Mouse (Mus musculus): Measurements from ENCODE around the gene Rasal2. TPM values are rescaled to one million over a fixed set of nuclear protein-coding genes. Genes with fewer than 3 reads are reported as not detected.

Gene Rasal2
- 36.8 and 37.4 TPM in 2 replicates for polyA plus RNA-seq (2015; fragmentation: Nextera tagmentation; extraction: Ambion mirVana)

DNA sequence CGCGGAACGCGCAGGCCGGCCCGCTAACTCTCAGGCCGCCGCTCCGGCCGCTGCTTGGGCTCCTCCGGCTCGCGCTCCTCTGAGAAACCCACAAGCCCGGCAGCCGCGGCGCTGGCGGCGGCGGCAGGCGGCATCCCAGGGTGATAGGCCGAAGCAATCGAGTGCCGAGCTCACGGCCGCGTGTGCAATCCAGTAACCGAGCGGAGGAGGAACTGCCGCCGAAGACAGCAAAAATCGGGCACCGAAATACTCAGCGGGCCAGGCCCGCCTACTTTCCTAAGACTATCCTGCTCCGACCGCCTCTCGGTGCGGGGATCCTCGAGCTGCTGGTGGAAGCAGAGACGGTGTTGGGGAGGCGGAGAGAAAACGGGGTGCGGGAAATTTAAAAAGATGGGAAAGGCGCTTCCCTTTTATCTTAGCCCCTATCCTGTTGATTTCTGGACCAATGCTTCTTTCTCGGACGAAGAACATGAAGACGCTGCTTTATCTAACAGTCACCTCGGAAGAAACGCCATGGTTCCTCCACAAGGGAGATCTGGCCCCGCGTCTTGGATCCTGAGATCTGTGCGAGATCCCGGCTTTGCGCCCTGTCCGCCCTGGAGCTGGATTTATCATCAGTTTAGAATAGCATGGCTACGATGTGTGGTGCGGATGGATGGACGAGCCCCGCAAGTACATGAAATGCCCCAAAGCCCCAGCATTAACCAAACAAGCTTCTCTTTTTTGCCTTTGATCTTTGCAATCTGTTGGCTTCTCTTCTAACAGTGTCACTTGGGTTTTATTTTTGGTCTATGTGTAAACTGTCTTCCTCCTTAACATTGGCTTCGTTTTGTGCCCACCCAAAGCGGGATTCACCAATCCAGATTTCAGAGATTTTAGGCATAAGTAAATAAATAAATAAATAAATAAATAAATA is at the start of gene Rasal2:
Rasal2 (minus strand) TSS at position 142 of the 916 bp plus-strand sequence.

DNA sequence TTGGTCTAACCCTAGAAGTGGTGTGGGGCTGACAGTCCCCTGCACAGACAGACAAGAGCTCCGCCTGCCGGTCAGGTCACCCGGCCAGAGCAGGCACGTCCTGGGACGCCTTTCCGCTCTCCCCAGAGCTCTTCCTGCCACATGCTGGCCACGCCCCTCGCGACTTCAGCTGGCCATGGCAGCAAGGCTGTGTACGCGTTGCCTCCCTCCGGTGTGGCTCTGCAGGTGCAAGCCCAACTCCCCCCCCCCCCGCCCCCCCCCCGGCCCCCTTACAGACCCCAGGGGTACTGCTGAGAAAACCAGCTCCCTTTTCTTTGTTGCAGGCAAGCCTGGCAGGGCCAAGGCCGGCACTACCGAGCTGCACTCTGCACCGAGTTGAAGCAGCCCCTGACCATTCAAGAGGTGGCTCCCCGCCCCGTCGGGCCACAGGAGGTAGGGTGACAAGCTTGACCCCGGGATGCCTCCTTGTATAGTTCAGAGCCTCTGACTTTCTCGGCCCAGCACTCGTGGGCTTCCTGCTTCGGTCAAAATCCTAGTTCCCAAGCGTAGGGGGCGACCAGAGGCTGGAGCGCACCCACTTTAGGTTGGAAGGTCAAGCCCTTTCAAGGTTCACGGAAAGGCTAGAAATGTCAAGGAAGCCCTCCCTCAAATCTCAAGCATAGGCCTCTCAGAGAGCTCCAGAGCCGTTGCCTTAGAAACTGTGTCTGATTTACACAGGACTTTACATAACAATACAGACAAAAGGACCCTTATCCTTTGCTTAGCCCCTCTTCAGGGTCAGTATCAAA is 46.2 kb upstream of the Rasal2 start, which contains the start of gene Cryzl2:
Cryzl2 (plus strand) TSS at position 157 of the 788 bp plus-strand sequence.

GRCm38 (mm10) chr1:157108580-157108979 is 303.8 kb downstream of the Rasal2 start, which contains the start of gene Tex35:
Gene Tex35, minus strand, starts transcription at chr1:157108680.

Other genes starting within 250 kb of the Rasal2 start
- 8.1 and 9.4 TPM in 2 replicates for gene Cryzl2, start 46.0 kb upstream of the Rasal2 start, polyA plus RNA-seq (2015; fragmentation: Nextera tagmentation; extraction: Ambion mirVana)
- 0.44 and 0.46 TPM in 2 replicates for gene Sec16b, start 94.1 kb upstream of the Rasal2 start, polyA plus RNA-seq (2015; fragmentation: Nextera tagmentation; extraction: Ambion mirVana)

All from neural tube, postnatal 0 days (tissue).